Mouse (Mus musculus) liver, postnatal 0 days (tissue): Measurements from ENCODE around the gene Wwc1. TPM values are rescaled to one million over a fixed set of nuclear protein-coding genes. Genes with fewer than 3 reads are reported as not detected.

Experiments
- ATAC-seq: fragments of 200-750 bp; cut with Nextera tagmentation; 2 replicates; pipeline ENCODE4 v1.8.0; 2017; ENCODE audit warnings: mild to moderate bottlenecking, moderate library complexity
- DNase-seq: peaks from one replicate; pipeline ENCODE4 v3.0.0-alpha.2; 2016
- H3K27ac ChIP-seq: fragments of 300-500 bp; sonication (generic); 2 replicates; pipeline ENCODE4 v1.5.1; 2014; ENCODE audit warnings: antibody characterized with exemption, moderate library complexity, mild to moderate bottlenecking, low read depth
- H3K27me3 ChIP-seq: fragments of 300-500 bp; sonication (generic); 2 replicates; pipeline ENCODE4 v1.6.1; 2014; ENCODE audit warnings: low read length, control low read depth, mixed read lengths; ENCODE audit not compliant: insufficient read depth
- H3K36me3 ChIP-seq: fragments of 300-500 bp; sonication (generic); replicated peaks from 2 replicates; pipeline ENCODE4 v1.6.1; 2014; ENCODE audit warnings: mild to moderate bottlenecking, control low read depth, low read length, moderate library complexity, mixed read lengths; ENCODE audit not compliant: insufficient read depth
- H3K4me1 ChIP-seq: fragments of 300-500 bp; sonication (generic); 2 replicates; pipeline ENCODE4 v1.6.1; 2014; ENCODE audit warnings: antibody characterized with exemption, mild to moderate bottlenecking, control low read depth; ENCODE audit not compliant: insufficient read depth
- H3K4me2 ChIP-seq: fragments of 300-500 bp; sonication (generic); 2 replicates; pipeline ENCODE4 v1.6.1; 2014; ENCODE audit warnings: low read depth, mild to moderate bottlenecking, low read length, moderate library complexity, mixed read lengths
- H3K4me3 ChIP-seq: fragments of 300-500 bp; sonication (generic); 2 replicates; pipeline ENCODE4 v1.5.1; 2014; ENCODE audit warnings: low read depth, low read length
- H3K9ac ChIP-seq: fragments of 300-500 bp; sonication (generic); replicated peaks from 2 replicates; pipeline ENCODE4 v1.6.1; 2014; ENCODE audit warnings: mild to moderate bottlenecking, moderate library complexity
- H3K9me3 ChIP-seq: fragments of 300-500 bp; sonication (generic); 2 replicates; pipeline ENCODE4 v1.6.1; 2016; ENCODE audit warnings: mild to moderate bottlenecking, control low read depth, low read length, mixed read lengths
- CTCF ChIP-seq: sonication (generic); IDR thresholded peaks from 2 replicates; pipeline ENCODE4 v1.5.1; 2016; ENCODE audit warnings: antibody characterized with exemption, low read depth
- EP300 ChIP-seq: IDR thresholded peaks from 2 replicates; pipeline ENCODE4 v1.6.1; 2016; ENCODE audit warnings: antibody characterized with exemption, low read depth, mild to moderate bottlenecking
- WGBS: fragments of 180-500 bp; shearing (Covaris S2); extraction: QIAGEN DNeasy Blood & Tissue Kit; methylation state at CpG from one replicate; pipeline ENCODE4 v1.1.7; 2014; ENCODE audit not compliant: insufficient replicate concordance; 5-methylcytosine and 5-hydroxymethylcytosine counted together
- polyA plus RNA-seq: library from polyadenylated mRNA; unstranded; fragments of >200 nt; fragmentation: Nextera tagmentation; extraction: Ambion mirVana; gene quantifications from 2 replicates; pipeline ENCODE4 v1.2.1, GENCODE M21; 2015

Wwc1 gene
- polyA plus RNA-seq, 1 experiment from 2014 or later, result 6.3 TPM

DNA sequence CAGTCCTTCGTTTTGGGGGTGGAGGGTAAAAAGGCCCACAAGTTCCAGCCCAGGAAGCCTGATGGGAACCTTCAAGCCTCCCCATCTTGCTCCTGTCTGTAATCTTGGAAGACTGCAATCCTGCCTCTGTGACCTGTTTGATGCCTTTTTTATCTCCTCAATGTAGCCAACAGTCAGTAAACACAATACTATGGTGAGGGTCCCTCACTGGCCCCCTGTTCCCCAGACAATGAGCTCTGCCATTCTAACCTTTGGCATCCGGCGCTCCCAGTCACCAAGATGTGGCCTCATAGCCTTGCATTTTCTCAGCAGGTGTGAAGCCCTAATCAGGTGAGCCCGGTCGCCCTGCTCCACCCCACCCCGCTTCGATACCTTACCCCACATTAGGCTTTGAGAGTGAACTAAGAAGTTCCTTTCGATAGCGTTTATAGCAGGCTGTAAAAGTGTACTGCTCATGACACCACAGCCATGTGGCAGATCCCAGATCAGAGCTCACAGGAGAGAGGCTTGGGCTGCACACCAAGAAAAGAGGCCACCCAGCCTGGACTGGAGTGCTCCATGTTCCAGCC is 16.3 kb downstream of the Wwc1 start:
- H3K36me3 ChIP-seq, result no peaks in the 10 kb centered on the region
- H3K4me2 ChIP-seq, result no peak overlapping the region
- no peak overlapping the region for H3K27ac ChIP-seq
- H3K9ac ChIP-seq, result no peak overlapping the region
- no peak for DNase-seq
- no peak for ATAC-seq
- peaks cover 11% of the 10 kb centered on the region for H3K4me1 ChIP-seq
- no peaks in the 10 kb centered on the region for H3K27me3 ChIP-seq
- no peak overlapping the region for H3K4me3 ChIP-seq
- 74% methylated on average over 9 of the region's 9 CpGs for WGBS
- no peaks in the 10 kb centered on the region for H3K9me3 ChIP-seq
- TF ChIP-seq CTCF (no peak), EP300 (no peak)

DNA sequence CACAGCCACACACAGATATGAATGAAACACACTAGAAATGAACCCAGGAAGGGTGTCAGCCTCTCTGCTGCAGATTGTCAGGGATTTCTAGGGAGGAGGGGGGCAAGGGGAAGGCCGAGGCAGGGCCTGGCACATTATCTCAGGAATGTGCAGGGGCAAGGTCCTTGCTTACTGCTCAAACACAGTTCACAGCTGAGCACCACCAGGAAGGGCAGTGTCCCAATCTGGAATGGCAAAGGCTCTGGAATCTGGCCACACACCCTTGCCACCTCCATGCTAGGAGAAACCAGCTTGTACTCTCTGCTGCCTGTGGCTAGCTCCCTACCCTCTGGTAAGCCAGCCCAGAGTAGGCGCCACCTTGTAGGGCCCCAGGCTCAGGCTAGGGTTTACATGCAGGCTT is 16.8 kb downstream of the Wwc1 start:
- Histone ChIP-seq H3K27ac (no peak overlapping the region), H3K27me3 (no peaks in the 10 kb centered on the region), H3K9me3 (no peaks in the 10 kb centered on the region), H3K9ac (no peak overlapping the region), H3K4me3 (no peak overlapping the region), H3K36me3 (no peaks in the 10 kb centered on the region), H3K4me2 (no peak overlapping the region), H3K4me1 (peaks cover 12% of the 10 kb centered on the region)
- WGBS, result 49% methylated on average over 2 of the region's 2 CpGs
- TF ChIP-seq CTCF, result no peak
- TF ChIP-seq EP300, result no peak
- DNase-seq (peak; percentile 22), ATAC-seq (peak; percentile 67)

DNA sequence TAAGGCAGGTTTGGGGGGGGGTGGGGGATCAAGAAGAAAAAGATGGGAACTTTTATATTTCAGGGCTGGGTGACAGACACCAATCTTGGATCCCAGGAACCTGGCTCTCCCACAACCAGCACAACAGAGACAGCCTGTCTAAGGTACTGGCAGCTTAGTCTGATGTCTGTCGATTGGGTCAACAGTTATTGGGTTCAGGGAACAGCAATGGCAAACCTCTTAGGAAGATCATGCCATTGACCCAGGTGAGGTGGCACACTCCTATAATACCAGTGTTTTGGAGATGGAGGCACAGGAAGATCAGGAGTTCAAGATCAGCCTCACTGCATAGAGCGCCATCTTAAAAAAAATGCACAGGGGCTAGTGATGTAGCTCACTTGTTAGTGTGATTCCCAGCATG is 17.9 kb downstream of the Wwc1 start:
- 78% methylated on average over 2 of the region's 2 CpGs for WGBS
- no peak for DNase-seq
- no peak for TF ChIP-seq EP300
- TF ChIP-seq CTCF, result no peak
- Histone ChIP-seq H3K4me2 (no peak overlapping the region), H3K9ac (no peak overlapping the region), H3K27me3 (no peaks in the 10 kb centered on the region), H3K27ac (no peak overlapping the region), H3K4me1 (peaks cover 12% of the 10 kb centered on the region), H3K9me3 (no peaks in the 10 kb centered on the region), H3K36me3 (no peaks in the 10 kb centered on the region), H3K4me3 (no peak overlapping the region)
- ATAC-seq, result no peak

DNA sequence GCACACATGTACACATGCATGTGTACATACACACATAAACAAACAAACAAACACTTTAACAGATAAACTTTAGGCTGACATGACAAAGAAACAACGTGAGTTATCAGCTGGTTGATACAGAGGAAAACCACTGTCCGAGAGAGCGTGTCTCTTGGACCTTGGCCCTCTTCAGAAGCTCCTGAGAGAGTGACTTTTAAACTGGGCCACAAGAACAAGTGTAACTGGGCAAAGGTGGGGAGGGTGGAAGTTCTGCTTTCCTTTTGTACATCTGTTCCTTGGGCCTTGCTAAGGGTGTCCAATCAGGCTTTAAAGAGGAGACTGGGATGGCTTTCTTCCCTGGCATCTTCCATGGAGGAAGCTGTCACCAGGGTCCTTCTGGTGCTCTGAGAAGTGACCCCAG is 21.1 kb downstream of the Wwc1 start:
- no peak overlapping the region for H3K9ac ChIP-seq
- H3K9me3 ChIP-seq, result no peaks in the 10 kb centered on the region
- no peak for DNase-seq
- no peak overlapping the region for H3K4me3 ChIP-seq
- H3K4me1 ChIP-seq, result peaks cover 11% of the 10 kb centered on the region
- TF ChIP-seq EP300 (no peak), CTCF (no peak)
- no peak for ATAC-seq
- H3K27me3 ChIP-seq, result no peaks in the 10 kb centered on the region
- 58% methylated on average over 3 of the region's 3 CpGs for whole genome bisulfite sequencing
- no peak overlapping the region for H3K4me2 ChIP-seq
- H3K27ac ChIP-seq, result no peak overlapping the region
- no peaks in the 10 kb centered on the region for H3K36me3 ChIP-seq

DNA sequence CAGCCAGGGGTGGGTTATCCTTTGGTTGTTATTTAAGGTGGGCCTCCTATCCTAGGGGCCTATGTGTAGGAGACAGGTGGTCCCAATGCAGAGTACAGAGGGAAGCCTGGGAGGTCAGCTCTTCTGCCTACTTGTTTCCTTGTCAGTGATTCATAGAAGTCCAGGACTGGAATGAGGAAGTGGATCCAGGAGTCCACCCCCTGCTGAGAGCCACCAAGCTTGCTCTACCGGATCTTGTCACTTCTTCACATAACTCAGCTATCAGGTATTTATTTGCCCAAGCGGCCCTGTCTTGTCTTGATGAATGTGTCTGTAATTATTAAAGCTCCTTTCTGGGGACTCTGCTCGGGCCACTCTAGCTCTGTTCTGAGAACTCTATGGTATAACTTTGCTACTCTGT is 24.8 kb downstream of the Wwc1 start:
- TF ChIP-seq EP300, result no peak
- no peak for TF ChIP-seq CTCF
- WGBS, result 50% methylated on average over 3 of the region's 3 CpGs
- DNase-seq, result no peak
- Histone ChIP-seq H3K36me3 (no peaks in the 10 kb centered on the region), H3K9me3 (no peaks in the 10 kb centered on the region), H3K4me3 (no peak overlapping the region), H3K27me3 (no peaks in the 10 kb centered on the region), H3K4me1 (peaks cover 8% of the 10 kb centered on the region; the same call in 1 of the 2 replicates), H3K4me2 (no peak overlapping the region), H3K27ac (no peak overlapping the region), H3K9ac (no peak overlapping the region)
- ATAC-seq, result no peak

GRCm38 (mm10) chr11:35953179-35953578 is 27.1 kb downstream of the Wwc1 start:
- WGBS, result 77% methylated on average over 4 of the region's 4 CpGs

GRCm38 (mm10) chr11:35951727-35952065 is 28.6 kb downstream of the Wwc1 start:
- no peak overlapping the region for H3K9ac ChIP-seq
- H3K9me3 ChIP-seq, result no peaks in the 10 kb centered on the region
- DNase-seq, result peak; percentile 77
- H3K4me3 ChIP-seq, result peak overlapping the region; percentile 9; the same call in 1 of the 2 replicates
- H3K27ac ChIP-seq, result peak overlapping the region; percentile 97
- peak overlapping the region; percentile 62 for H3K4me2 ChIP-seq
- H3K27me3 ChIP-seq, result no peaks in the 10 kb centered on the region
- WGBS, result 33% methylated on average over 4 of the region's 4 CpGs
- TF ChIP-seq CTCF, result no peak
- TF ChIP-seq EP300, result peak; percentile 60; the same call in 1 of the 2 replicates
- peak; percentile 92 for ATAC-seq
- no peaks in the 10 kb centered on the region for H3K36me3 ChIP-seq
- H3K4me1 ChIP-seq, result peaks cover 14% of the 10 kb centered on the region

More at GRCm38 (mm10) chr11:35953179-35953578, 27.1 kb downstream of the Wwc1 start:
- Histone ChIP-seq H3K4me1 (peaks cover 14% of the 10 kb centered on the region), H3K27me3 (no peaks in the 10 kb centered on the region), H3K36me3 (no peaks in the 10 kb centered on the region), H3K9ac (no peak overlapping the region), H3K27ac (no peak overlapping the region), H3K4me3 (no peak overlapping the region), H3K4me2 (no peak overlapping the region), H3K9me3 (no peaks in the 10 kb centered on the region)
- TF ChIP-seq EP300, result no peak
- no peak for TF ChIP-seq CTCF
- ATAC-seq, result no peak
- DNase-seq, result no peak
